Mouse (Mus musculus) WW6 (cell line): ENCODE measurements at regions not wholly inside any gene's neighbourhood (a gene's known extent, or its start where the extent isn't known, plus 50 kb on each side); places are given as distances from the start of the nearest gene placed in this dataset.
"Not testable (repeated sequence)": the region's sequence is repeated elsewhere in the genome, so short reads cannot be mapped to it uniquely, and the experiment has no call there.

Source experiments
- DNase-seq: peaks from one replicate; pipeline ENCODE4 v3.0.0-alpha.2; 2013; ENCODE audit warnings: low read depth, low spot score

DNA sequence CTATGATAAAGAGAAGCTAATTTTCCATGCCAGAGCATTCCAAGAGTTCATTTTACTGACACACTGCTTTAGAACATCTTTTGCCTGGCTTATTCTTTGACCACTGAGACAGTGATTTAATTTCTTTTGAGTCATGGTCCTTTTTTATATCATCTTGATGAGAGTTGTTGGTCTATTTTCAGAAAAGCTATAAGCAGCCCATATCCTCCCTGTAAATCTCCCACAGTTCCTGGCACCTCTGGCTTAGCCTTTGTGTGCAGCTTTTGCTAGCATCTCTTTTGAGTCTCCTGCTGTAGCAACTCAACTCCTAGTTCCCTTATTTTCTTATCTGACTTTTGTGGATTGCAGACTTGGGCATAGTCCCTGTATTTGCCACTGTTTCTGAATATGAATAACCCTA lies 207.5 kb upstream of the 4931417E11Rik start:
- no peak for DNase-seq

GRCm38 (mm10) chr6:73669401-73669800 lies 199.9 kb upstream of the 4931417E11Rik start:
- no peak for DNase-seq

DNA sequence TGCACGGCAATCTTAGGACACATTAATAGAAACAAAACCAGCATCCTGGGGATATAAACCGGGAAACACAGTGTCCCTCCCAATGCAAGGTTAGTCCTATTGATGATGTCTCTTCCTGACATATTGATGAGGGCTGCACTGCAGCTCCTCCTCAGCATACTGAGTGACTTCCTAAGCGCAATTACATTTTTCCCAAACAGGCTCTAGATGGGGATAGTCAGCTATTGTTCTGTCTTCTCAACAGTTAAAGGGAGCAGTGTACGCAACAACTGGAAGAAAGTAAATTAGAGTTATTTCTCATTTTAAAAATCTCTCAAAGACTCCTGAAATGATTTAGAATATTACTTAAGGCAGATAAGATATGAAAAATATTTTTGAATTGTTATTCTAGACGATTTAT lies 189.5 kb upstream of the 4931417E11Rik start:
- no peak for DNase-seq

GRCm38 (mm10) chr6:73645378-73645777 lies 175.9 kb upstream of the 4931417E11Rik start:
- DNase-seq = no peak

GRCm38 (mm10) chr6:73644778-73645267 lies 175.4 kb upstream of the 4931417E11Rik start:
- no peak for DNase-seq

DNA sequence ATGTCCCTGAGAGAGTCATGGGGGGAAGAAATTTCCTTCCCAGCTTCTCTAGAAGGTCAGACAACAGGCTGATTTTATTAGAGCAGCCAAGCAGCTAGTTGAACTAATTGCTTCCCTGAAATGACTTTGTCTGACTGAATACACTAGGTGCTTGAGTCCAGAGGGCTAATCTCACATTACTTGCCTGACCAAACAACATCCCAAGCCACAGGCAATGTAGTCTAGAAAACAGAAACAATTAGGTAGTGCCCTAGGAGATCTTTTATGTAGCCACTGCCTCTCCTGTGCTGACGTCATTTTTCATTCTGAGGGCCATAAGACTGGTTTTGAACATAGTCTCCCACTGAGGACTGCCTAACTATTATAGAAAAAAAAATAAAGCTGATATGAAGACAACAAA lies 159.1 kb upstream of the 4931417E11Rik start:
- DNase-seq = no peak

- DNase-seq = no peak
Observed at GRCm38 (mm10) chr6:73626451-73626850, 157.0 kb upstream of the 4931417E11Rik start.

GRCm38 (mm10) chr6:73624211-73624610 lies 154.7 kb upstream of the 4931417E11Rik start:
- DNase-seq = no peak

DNA sequence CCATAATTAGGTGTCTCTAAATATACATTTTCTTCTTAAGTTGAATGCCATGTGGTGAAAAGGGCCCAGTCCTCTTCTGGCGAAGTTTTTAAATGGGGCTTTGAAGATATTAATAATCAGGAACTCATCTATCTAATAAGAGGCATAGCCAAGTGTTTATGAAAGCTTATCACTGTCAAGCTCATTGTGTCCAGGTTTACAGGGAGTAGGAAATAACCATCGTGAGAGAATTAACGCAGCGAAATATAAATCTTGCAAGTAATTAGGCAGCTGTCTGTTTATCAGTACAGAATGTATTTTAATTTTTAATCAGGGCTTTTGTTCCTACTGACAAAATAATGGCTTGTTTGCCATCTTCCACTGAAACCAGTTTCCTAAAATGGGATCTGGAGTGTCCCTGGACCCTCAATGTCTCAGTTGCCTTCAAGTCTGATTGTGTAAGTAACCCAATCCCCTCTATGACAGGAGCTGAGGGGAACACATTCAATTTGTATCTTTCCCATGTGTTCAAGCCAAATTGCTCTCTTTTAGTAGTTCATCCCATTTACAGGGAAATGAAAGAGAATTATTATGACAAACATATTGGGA lies 152.5 kb upstream of the 4931417E11Rik start:
- DNase-seq = no peak

- no peak for DNase-seq
Observed at GRCm38 (mm10) chr6:73612266-73612665, 142.8 kb upstream of the 4931417E11Rik start.

GRCm38 (mm10) chr6:73611839-73612238 lies 142.4 kb upstream of the 4931417E11Rik start:
- DNase-seq = no peak

GRCm38 (mm10) chr6:73610048-73610624 lies 140.7 kb upstream of the 4931417E11Rik start:
- no peak for DNase-seq

GRCm38 (mm10) chr6:73587686-73588085 lies 118.2 kb upstream of the 4931417E11Rik start:
- DNase-seq = no peak

GRCm38 (mm10) chr6:73576708-73577107 lies 107.2 kb upstream of the 4931417E11Rik start:
- no peak for DNase-seq

DNA sequence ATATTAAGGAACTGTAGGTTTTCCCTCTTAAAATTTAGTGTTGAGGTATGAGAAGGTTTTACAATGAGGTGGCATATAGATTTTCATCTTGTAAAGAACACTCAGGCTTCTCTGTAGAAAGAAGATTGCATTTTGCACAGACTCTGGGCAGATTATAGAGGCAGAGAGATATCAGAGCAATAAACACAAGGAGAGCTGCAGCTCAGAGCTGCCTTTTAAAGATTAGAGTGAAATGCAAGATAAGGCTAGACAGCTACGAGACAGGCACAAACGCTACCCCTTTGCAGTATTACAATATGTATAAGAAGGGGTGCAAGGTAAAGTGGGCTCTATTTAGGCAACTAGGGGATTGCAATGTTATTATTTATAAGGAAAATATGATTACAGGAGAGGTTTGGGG lies 90.5 kb upstream of the 4931417E11Rik start:
- no peak for DNase-seq

DNA sequence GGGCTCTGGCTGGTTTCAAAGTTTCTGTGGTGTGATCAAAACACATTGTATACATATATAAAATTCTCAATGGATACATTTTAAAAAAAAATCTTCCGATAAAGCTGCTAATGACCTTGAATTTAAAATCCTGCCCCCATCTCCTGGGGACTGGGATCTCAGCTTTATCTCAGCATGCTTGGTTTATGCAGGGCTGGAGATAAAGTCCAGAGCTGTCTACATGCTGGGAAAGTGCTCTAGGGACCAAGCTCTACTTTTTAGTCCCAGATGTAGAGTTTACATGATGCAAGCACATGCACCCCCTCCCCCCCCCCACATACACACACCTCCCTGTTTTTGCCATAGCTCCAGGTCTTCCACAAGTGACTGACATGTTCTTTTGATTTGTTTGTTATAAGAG lies 61.1 kb upstream of the 4931417E11Rik start:
- no peak for DNase-seq

- DNase-seq = no peak
Observed at GRCm38 (mm10) chr6:73530098-73530497, 60.6 kb upstream of the 4931417E11Rik start.

- DNase-seq = peak; percentile 52
Observed at GRCm38 (mm10) chr6:73523658-73524057, 54.2 kb upstream of the 4931417E11Rik start.

- not testable (repeated sequence) for DNase-seq
Observed at GRCm38 (mm10) chr6:73519894-73520293, 50.4 kb upstream of the 4931417E11Rik start.
